Mouse (Mus musculus) liver, embryonic 14.5 days (tissue): Measurements from ENCODE around the gene Fpr3.

ENCODE experiments used
- CTCF ChIP-seq: IDR thresholded peaks from 2 replicates; pipeline ENCODE4 v1.5.1; 2016; ENCODE audit warnings: antibody characterized with exemption, low read depth, control low read depth
- EP300 ChIP-seq: IDR thresholded peaks from 2 replicates; pipeline ENCODE4 v1.6.1; 2016; ENCODE audit warnings: antibody characterized with exemption, low read depth

DNA sequence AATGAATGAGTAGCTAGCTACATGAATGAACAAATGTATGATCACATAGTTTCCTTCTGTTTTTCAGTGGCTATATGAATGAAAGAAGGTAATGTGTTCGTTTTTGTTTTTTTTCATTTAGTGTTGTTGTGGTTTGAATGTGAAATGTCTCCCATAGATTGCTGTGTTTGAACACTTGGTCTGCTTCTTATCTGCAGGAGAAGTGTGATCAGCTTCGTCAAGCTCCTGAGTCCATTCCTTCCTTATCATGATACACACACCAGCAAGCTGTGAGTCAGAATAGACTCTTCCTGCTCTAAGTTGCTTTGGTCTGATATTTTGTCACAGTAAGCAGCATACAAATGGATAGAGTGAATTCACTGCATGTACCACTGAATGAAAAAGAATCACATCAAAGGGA, 38.7 kb upstream of the Fpr3 start:
- TF ChIP-seq CTCF (no peak), EP300 (0 out of 2 replicates have a peak, but pooled peaks have one; percentile 32)
